Mouse (Mus musculus) ES-CJ7 (cell line): ENCODE results near the gene Sf3b3.

Experiments
- DNase-seq: peaks from one replicate; pipeline ENCODE4 v3.0.0; 2011; ENCODE audit warnings: low read depth, low spot score

Sf3b3 gene

GRCm38 (mm10) chr8:110808495-110809472 lies 37.8 kb downstream of the Sf3b3 start:
- peak; percentile 49 for DNase-seq

DNA sequence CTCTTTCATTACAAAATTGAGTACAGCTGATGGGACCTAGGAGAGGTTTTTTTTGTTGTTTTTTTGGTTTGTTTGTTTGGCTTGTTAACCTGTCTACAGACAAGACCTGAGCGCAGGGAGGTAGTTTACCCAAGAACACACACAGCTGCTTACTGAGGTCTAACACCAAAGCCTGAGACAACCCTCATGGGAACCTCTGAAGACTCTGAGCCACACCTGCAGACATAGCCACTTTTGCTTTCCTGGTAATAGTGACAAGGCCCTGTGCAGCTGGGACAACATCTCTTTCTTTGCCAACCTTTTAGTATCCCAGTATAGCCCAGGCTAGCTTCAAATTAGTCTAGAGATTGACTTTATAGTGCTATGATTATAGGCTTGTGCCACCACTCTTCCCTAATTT lies 40.4 kb downstream of the Sf3b3 start:
- no peak for DNase-seq

GRCm38 (mm10) chr8:110805669-110806068 lies 40.9 kb downstream of the Sf3b3 start, which contains the start of gene Il34:
Il34 (minus strand) TSS chr8:110805924.
- peak; percentile 64 for DNase-seq

DNA sequence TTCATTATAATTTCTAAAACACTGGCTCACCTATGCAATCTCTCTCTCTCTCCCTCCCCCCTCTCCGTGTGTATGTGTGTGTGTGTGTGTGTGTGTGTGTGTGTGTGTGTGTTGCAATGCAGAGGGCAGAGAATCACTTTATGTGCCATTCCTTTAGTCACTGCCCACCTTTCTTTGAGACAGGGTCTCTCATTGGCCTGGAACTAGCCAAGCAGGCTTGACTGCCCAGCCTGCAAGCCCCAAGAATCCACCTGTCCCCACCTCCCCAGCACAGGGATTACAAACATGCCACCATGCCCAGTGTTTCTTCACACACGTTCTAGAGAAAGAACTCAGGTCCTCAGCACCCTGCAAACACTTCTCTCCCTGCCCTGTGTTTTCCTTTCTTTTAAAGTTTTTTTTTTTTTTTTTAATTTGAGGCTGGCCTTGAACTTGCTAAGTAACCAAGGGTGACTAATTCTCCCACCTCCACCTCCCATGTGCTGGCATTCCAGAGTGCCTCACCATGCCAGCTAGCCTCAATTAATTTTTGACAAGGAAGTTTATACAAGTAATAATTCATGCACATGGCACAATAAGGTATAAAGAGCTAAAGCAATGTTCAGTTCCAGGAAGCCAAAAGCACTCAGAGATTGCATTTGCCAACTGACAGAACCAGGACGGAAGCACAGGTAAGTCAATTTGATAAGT lies 41.6 kb downstream of the Sf3b3 start:
- DNase-seq = no peak

GRCm38 (mm10) chr8:110803856-110804255 lies 42.7 kb downstream of the Sf3b3 start:
- no peak for DNase-seq

DNA sequence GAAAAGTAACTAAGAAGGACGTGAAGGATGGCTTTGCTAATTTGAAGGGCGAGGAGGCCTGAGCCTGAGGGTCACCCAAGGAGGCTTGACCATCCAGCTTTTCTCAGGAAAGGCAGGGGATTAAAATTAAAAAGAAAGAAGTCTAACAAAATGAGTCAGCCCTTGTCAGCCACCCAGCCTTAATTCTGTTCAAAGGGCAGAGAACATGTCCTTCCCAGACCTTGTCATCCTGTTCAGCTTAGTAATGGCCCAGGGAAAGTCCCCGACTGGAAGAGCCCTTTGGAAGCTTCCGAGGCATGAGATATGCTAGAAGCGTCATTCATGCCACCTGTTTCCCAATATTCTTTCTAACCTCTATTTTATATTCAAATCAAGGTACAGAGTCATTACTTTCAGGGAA lies 43.6 kb downstream of the Sf3b3 start:
- no peak for DNase-seq

DNA sequence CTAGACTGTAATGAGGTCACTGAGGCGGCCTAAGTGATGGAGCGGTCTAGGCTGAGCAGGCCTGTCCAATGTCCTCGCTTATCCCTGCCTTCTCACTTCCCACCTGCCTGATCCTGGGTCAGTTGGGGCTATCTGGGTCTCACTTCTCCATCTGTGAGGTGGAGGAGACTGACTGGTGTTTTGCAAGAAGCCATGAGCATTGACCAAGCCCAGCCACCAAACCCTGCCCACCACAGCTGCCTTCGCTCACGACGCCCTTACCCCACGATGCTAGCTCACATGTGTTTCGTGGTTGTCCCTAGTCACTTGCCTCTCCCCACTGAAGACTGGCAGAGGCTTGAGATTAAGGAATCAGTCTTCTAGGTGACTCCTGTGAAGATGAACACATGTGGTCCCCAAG lies 49.5 kb downstream of the Sf3b3 start:
- DNase-seq = no peak

- no peak for DNase-seq
Measured at GRCm38 (mm10) chr8:110794363-110794965, 52.1 kb downstream of the Sf3b3 start.

DNA sequence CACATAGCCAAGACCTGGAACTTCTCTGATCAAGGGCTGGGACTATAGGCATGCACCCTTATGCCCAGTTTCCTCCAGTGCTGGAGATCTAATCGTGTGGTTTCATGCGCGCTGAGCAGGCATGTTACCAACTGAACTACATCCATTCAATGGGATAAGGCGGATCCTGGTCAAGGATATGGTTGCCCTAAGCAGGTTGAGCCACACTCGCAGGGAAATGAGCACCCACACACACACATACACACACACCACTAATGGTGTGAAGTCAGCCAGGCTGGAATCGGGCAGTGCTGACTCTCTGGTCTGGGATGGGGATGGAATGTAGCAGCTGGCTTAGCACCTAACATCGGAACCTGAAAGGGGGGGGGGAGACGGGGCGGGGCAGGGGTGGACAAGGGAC lies 52.7 kb downstream of the Sf3b3 start:
- DNase-seq = no peak

- DNase-seq = no peak
Measured at GRCm38 (mm10) chr8:110793511-110793910, 53.1 kb downstream of the Sf3b3 start.

DNA sequence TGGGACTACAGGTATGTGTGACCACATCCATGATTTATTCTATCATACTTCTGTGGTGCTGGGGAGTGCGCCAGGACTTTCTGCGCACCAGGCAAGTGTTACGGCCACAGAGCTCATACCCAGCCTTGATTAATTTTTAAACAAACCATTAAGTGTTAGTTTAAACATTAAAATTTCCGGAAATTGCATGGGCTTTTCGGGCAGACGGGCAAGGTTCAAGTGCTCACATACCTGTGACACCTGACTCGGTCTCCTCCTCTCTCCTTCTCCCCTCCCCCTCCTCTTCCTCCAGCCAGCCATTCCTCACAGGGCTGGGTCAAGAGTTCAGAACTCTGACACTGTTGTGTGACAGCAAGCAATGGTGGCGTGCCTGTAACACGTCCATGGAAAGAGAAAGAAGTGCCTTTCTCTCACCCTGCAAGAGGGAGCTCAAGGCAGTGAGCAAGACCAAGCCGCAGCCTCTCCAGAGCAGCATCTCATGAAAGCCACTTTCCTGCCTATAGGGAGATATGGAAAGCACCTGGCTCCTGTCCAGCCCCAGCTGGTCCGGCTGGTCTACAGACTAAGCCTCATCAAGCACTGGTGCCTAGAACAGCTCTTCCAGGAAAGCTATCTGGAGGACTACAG lies 53.9 kb downstream of the Sf3b3 start:
- DNase-seq = no peak

GRCm38 (mm10) chr8:110791164-110791563 lies 55.4 kb downstream of the Sf3b3 start:
- DNase-seq = no peak

GRCm38 (mm10) chr8:110790270-110790669 lies 56.3 kb downstream of the Sf3b3 start:
- no peak for DNase-seq

DNA sequence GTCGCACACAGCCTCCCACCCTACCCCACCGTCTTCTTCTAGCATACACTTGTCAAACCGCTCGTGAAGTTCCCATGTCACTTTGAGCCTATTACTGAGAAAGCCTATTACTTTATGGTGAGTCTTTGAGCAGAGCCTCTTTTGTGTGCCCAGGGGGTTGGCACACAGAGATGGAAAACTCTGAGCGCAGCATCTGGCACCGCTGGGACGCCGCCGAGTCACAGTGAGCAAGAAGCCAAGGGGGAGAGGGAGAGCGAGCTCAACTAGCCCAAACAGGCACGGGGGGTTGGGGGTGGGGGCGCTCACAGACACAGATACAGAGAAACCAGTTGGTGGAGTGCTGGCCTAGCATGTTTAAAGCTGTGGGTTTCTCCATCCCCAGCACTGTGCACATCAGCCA lies 57.0 kb downstream of the Sf3b3 start:
- DNase-seq = peak; percentile 36

- no peak for DNase-seq
Measured at GRCm38 (mm10) chr8:110788981-110789380, 57.6 kb downstream of the Sf3b3 start.

DNA sequence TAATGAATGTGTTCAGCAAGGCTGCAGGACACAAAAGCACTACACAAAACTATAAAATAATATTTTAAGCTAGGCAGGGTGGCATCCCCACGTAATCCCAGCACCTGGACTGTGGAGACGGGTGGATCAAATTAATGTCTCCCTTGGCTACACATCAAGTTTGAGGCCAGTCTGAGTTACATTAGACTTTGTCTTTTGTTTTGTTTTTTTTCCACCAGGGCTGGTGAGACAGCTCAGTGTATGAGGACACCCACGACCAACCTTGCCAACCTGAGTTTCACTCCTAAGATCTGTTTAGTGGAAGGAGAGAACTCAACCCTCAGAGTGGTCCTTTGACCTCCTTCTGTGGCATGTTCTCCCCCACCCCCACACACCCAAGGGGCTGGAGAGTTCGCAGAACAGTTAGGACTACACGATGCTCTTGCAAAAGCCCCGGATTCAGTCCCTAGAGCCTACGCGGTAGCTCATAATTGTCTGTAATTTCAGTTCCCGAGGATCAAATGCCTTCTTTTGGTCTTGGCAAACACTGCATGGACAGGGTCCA lies 59.1 kb downstream of the Sf3b3 start:
- no peak for DNase-seq

DNA sequence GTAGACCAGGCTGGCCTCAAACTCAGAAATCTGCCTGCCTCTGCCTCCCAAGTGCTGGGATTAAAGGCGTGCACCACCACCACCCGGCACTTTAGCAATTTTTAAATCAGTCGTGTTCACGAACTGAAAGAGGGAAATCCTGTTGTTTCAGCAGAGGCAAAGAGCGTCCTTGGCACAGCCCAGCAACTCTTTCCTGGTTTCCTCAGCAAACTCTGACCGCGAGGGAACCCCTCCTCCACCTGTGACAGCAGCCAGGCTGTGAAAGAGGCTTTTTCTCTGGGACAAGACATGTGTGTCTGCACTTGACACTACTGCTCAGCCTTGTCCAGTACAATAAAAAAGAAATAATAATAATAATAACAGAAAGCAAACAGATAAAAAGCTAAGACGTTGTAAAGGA lies 59.7 kb downstream of the Sf3b3 start:
- no peak for DNase-seq

DNA sequence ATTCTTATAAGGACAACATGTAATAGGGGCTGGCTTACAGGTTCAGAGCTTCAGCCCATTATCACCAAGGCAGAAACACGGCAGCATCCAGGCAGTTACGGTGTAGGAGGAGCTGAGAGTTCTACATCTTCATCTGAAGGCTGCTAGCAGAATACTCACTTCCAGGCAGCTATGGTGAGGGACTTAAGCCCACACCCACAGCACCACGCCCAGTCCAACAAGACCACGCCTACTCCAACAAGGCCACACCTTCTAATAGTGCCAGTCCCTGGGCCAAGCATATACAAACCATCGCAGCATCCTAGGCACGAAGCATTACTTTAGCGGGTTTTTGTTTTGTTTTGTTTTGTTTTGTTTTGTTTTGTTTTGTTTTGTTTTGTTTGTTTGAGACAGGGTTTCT lies 60.1 kb downstream of the Sf3b3 start:
- DNase-seq = peak; percentile 81

GRCm38 (mm10) chr8:110785366-110785765 lies 61.2 kb downstream of the Sf3b3 start:
- DNase-seq = no peak

DNA sequence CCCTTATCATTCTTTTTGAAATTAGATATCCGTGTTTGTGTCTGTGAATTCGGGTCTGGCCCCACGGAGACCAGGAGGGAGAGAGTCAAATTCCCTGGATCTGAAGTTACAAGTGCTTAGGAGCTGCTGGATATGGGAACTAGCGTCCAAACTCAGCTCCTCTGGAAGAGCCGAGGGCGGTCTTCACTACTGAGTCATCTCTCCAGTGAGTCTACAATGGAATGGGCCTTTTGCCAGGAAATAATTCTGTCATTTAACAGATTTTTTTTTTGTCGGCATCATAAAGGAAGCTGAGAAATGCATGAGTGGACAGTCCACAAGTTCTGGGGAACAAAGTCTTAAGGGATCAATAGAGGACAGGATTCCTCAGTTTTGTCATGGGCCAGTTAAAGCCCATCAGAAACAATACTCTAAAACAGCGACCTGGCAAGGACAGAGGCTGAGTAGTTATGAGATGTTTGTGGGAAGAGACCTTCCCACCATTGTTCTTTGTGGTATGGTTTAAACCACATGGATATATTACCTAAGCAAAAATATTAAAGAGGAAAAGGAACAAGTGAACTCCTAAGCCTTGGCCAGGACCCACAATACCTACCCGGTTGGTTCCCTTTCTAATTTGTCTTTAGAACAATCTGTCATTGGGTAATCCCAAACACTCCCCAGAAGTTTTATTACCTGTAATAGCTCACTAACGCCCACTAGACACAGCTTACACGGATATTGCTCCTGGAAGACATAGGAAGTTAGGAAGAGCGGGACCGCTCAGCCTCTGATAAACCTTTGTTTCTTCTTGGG lies 66.5 kb downstream of the Sf3b3 start:
- DNase-seq = no peak

DNA sequence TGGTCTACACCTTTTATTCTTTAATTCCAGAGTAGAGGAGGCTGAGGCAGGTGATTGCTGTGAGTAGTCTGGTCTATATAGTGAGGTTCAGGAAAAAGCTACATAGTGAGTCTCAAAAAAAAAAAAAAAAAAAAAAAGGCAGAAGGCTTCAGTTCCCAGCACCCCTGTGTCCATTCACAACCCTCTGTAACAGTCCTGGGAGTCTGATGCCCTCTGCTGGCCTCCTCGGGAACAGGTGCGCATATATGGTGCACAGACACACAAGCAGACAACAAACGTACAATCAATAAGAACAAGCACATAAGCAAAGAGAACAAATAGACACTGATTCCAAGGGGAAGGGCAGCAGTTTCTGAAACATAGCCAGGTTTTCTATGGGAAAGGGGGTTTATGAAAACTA lies 70.3 kb downstream of the Sf3b3 start:
- DNase-seq = peak; percentile 70
